Mouse (Mus musculus) spleen, adult 2 months (tissue): Measurements from ENCODE around the gene Gm49354.

ENCODE experiments used
- CTCF ChIP-seq: fragments of 200-500 bp; IDR thresholded peaks from 2 replicates; pipeline ENCODE4 v1.5.1; 2011; ENCODE audit warnings: mild to moderate bottlenecking, inconsistent platforms; ENCODE audit not compliant: insufficient read depth, insufficient read length, insufficient replicate concordance; ENCODE audit errors: extremely low read depth
- POLR2A ChIP-seq: fragments of 200-500 bp; IDR thresholded peaks from 2 replicates; pipeline ENCODE4 v1.6.1; 2011; ENCODE audit warnings: low read depth, low read length, inconsistent platforms

DNA sequence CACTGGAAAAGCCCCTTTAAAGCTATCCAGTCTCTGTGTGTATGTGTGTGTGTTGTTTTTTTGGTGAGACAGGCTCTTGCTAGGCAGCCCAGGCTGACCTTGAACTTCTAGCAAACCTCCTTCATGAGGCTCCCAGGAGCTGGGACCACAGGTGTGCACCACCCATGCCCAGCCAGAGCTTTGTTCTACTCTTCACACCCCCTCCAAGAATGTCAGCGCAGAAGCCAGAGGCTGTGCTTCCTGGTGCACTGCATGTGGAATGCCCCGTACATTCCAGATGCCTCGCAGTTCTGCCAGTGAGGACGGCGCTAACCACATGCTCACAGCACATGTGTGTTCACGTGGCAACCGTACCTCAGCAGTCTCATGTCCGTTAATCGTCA lies 14.4 kb upstream of the Gm49354 start:
- TF ChIP-seq CTCF = no peak
- no peak for TF ChIP-seq POLR2A
